Mouse (Mus musculus) ES-Bruce4 (cell line): ENCODE measurements at regions not wholly inside any gene's neighbourhood (a gene's known extent, or its start where the extent isn't known, plus 50 kb on each side); places are given as distances from the start of the nearest gene placed in this dataset.
"Not testable (repeated sequence)": the region's sequence is repeated elsewhere in the genome, so short reads cannot be mapped to it uniquely, and the experiment has no call there.

Experiments used
- CTCF ChIP-seq: IDR thresholded peaks from one replicate; pipeline ENCODE4 v1.8.1; 2011; ENCODE audit warnings: low read depth, low read length
- EP300 ChIP-seq: IDR thresholded peaks from 2 replicates; pipeline ENCODE4 v1.6.1; 2011; ENCODE audit warnings: low read depth, low read length; ENCODE audit not compliant: insufficient read depth
- POLR2A ChIP-seq: IDR thresholded peaks from one replicate; pipeline ENCODE4 v1.8.1; 2011; ENCODE audit warnings: low read length; ENCODE audit not compliant: insufficient read depth

DNA sequence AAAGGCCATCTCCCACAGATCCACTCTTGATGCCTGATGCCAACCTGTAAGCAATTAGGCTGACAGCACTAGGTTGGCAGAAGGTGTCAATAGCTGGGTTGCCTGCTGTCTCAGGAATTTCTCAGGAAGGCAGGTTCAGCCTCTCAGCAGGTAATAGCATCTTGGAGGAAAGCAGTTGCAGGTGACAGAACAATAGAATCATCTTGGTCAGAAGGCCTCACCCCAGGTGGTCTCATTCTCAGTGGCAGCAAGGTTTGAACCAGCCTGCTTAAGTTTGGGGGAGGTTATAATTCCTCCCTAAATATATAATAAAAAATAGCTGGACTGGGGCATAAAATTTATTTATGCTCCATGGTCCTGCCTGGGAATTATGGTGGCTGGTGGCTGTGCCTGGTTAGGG is 130.2 kb upstream of the Pgr start:
- not testable (repeated sequence) for TF ChIP-seq CTCF, POLR2A
- peak; percentile 62 for TF ChIP-seq EP300
